ENCODE assay signal across 8 mouse cellular contexts in genomic region chr11:4451116-4451515, GRCm38 (mm10). TPM values are rescaled to one million over a fixed set of nuclear protein-coding genes. Genes with fewer than 3 reads are reported as not detected.
DNase-seq lines count a peak whose midpoint lies in the region; ATAC-seq and TF ChIP-seq lines count a peak whose summit lies in the region.

No protein-coding gene starts in this region.

- H3K27ac ChIP-seq in intestine, embryonic 14.5 days (ENCODE audit: low read depth): no peak overlapping the region
- no peak overlapping the region for H3K27ac ChIP-seq in intestine, embryonic 16.5 days (ENCODE audit: low read length)
- no peak overlapping the region for H3K27ac ChIP-seq in hindbrain, postnatal 0 days
- H3K27ac ChIP-seq in neural tube, embryonic 11.5 days (ENCODE audit: low read depth, low read length): no peak overlapping the region

- DNase-seq in intestine, embryonic 14.5 days (ENCODE audit: low spot score): peak; percentile 82
- DNase-seq in MN1 (ENCODE audit: low spot score): peak; percentile 56
- peak; percentile 54 to 60 for DNase-seq in cerebellum, postnatal 4 days (ENCODE audit: low spot score in 2 of 2)
- DNase-seq in hindbrain, postnatal 0 days (ENCODE audit: low spot score): peak; percentile 76
- peak; percentile 59 for DNase-seq in left cerebral cortex, postnatal 4 days
- DNase-seq in neural tube, embryonic 11.5 days (ENCODE audit: low spot score): peak; percentile 74
- peak; percentile 76 for DNase-seq in thymus, postnatal 25 days

- H3K4me1 ChIP-seq in intestine, embryonic 14.5 days (replicated peaks; ENCODE audit: control insufficient read depth, insufficient read depth, low read length): no peaks in the 10 kb centered on the region
- peaks cover 5% of the 10 kb centered on the region for H3K4me1 ChIP-seq in intestine, embryonic 16.5 days (ENCODE audit: control insufficient read depth, insufficient read depth, low read length)
- no peaks in the 10 kb centered on the region for H3K4me1 ChIP-seq in hindbrain, postnatal 0 days (ENCODE audit: insufficient read depth, low read length)
- H3K4me1 ChIP-seq in neural tube, embryonic 11.5 days (ENCODE audit: control insufficient read depth, insufficient read depth, low read length): no peaks in the 10 kb centered on the region

- no peaks in the 10 kb centered on the region for H3K36me3 ChIP-seq in intestine, embryonic 14.5 days (ENCODE audit: control insufficient read depth, insufficient read depth, low read length)
- no peaks in the 10 kb centered on the region for H3K36me3 ChIP-seq in intestine, embryonic 16.5 days (ENCODE audit: control insufficient read depth, insufficient read depth, low read length)
- no peaks in the 10 kb centered on the region for H3K36me3 ChIP-seq in hindbrain, postnatal 0 days (ENCODE audit: insufficient read depth, low read length)
- H3K36me3 ChIP-seq in neural tube, embryonic 11.5 days (ENCODE audit: control insufficient read depth, insufficient read depth, low read length): no peaks in the 10 kb centered on the region

- peak; percentile 79 for TF ChIP-seq CTCF in hindbrain, postnatal 0 days (IDR thresholded peaks at IDR 0.05; ENCODE audit: low read depth)

- ATAC-seq in intestine, embryonic 14.5 days (replicated peaks; ENCODE audit: low FRiP score, low TSS enrichment, low read depth): no peak
- ATAC-seq in intestine, embryonic 16.5 days: no peak
- no peak for ATAC-seq in hindbrain, postnatal 0 days
- no peak for ATAC-seq in neural tube, embryonic 11.5 days (ENCODE audit: insufficient read depth, low FRiP score, low TSS enrichment)

- no peak overlapping the region for H3K9ac ChIP-seq in intestine, embryonic 14.5 days (ENCODE audit: low read length)
- no peak overlapping the region for H3K9ac ChIP-seq in intestine, embryonic 16.5 days (ENCODE audit: low read depth, low read length)
- no peak overlapping the region for H3K9ac ChIP-seq in hindbrain, postnatal 0 days (replicated peaks; ENCODE audit: low read length)
- no peak overlapping the region for H3K9ac ChIP-seq in neural tube, embryonic 11.5 days (ENCODE audit: low read length)

- no peaks in the 10 kb centered on the region for H3K27me3 ChIP-seq in intestine, embryonic 14.5 days (replicated peaks; ENCODE audit: control insufficient read depth, insufficient read depth, low read length)
- H3K27me3 ChIP-seq in intestine, embryonic 16.5 days (replicated peaks; ENCODE audit: control insufficient read depth, insufficient read depth, low read length): no peaks in the 10 kb centered on the region
- H3K27me3 ChIP-seq in hindbrain, postnatal 0 days (ENCODE audit: insufficient read depth, low read length): no peaks in the 10 kb centered on the region
- H3K27me3 ChIP-seq in neural tube, embryonic 11.5 days (ENCODE audit: control insufficient read depth, insufficient read depth, low read length): no peaks in the 10 kb centered on the region

- WGBS in intestine, embryonic 14.5 days: 20% methylated on average over 9 of the region's 9 CpGs
- 24% methylated on average over 9 of the region's 9 CpGs for WGBS in intestine, embryonic 16.5 days
- WGBS in hindbrain, postnatal 0 days: 23% methylated on average over 9 of the region's 9 CpGs
- 28% methylated on average over 9 of the region's 9 CpGs for WGBS in neural tube, embryonic 11.5 days

- no peak overlapping the region for H3K4me2 ChIP-seq in intestine, embryonic 14.5 days (ENCODE audit: low read length)
- no peak overlapping the region for H3K4me2 ChIP-seq in intestine, embryonic 16.5 days (ENCODE audit: low read depth, low read length)
- no peak overlapping the region for H3K4me2 ChIP-seq in hindbrain, postnatal 0 days (ENCODE audit: low read depth, low read length)
- H3K4me2 ChIP-seq in neural tube, embryonic 11.5 days (ENCODE audit: low read depth): no peak overlapping the region

- intact Hi-C loops in left cerebral cortex, postnatal 4 days (cut with DNase I): no loop called here

- no peak overlapping the region for H3K4me3 ChIP-seq in intestine, embryonic 14.5 days (ENCODE audit: low read depth, low read length)
- H3K4me3 ChIP-seq in intestine, embryonic 16.5 days (ENCODE audit: low read length): no peak overlapping the region
- H3K4me3 ChIP-seq in hindbrain, postnatal 0 days (ENCODE audit: low read length): no peak overlapping the region
- no peak overlapping the region for H3K4me3 ChIP-seq in neural tube, embryonic 11.5 days (ENCODE audit: low read depth, low read length)

- H3K9me3 ChIP-seq in intestine, embryonic 14.5 days (ENCODE audit: control insufficient read depth, low read length): no peaks in the 10 kb centered on the region
- no peaks in the 10 kb centered on the region for H3K9me3 ChIP-seq in intestine, embryonic 16.5 days (ENCODE audit: control insufficient read depth, low read length)
- H3K9me3 ChIP-seq in hindbrain, postnatal 0 days (ENCODE audit: low read length): no peaks in the 10 kb centered on the region
- no peaks in the 10 kb centered on the region for H3K9me3 ChIP-seq in neural tube, embryonic 11.5 days (ENCODE audit: control insufficient read depth, low read length)

RNA-seq across cellular contexts. Expression of gene Hormad2, which starts 10.2 kb away (rescaled TPM):
- polyA plus RNA-seq in intestine, embryonic 14.5 days (2014; fragmentation: Nextera tagmentation; extraction: Ambion mirVana): 0.17 and 0.34 TPM in 2 replicates
- 0.22 and 0.35 TPM in 2 replicates for polyA plus RNA-seq in intestine, embryonic 16.5 days (2015; fragmentation: Nextera tagmentation; extraction: Ambion mirVana)
- total RNA-seq in hindbrain, postnatal 0 days (2014; rRNA removed): not detected in 2 replicates
- polyA plus RNA-seq in hindbrain, postnatal 0 days (2015; fragmentation: Nextera tagmentation; extraction: Ambion mirVana): not detected in 2 replicates
- not detected for total RNA-seq in left cerebral cortex, postnatal 4 days (2021)
- 0.12 TPM in 1 of 2 replicates, not detected in the other for polyA plus RNA-seq in neural tube, embryonic 11.5 days (2014; fragmentation: Nextera tagmentation; extraction: Ambion mirVana)
